Mouse (Mus musculus) CH12.LX (cell line): ENCODE measurements at regions not wholly inside any gene's neighbourhood (a gene's known extent, or its start where the extent isn't known, plus 50 kb on each side); places are given as distances from the start of the nearest gene placed in this dataset.

ENCODE experiments used
- DNase-seq: peaks from one replicate; pipeline ENCODE4 v3.0.0-alpha.2; 2013; ENCODE audit errors: extremely low read depth
- H3K27ac ChIP-seq: 2 replicates; pipeline ENCODE4 v1.5.1; 2012; ENCODE audit warnings: low read depth, mild to moderate bottlenecking, control low read depth, moderate library complexity; ENCODE audit not compliant: insufficient read depth
- H3K27me3 ChIP-seq: replicated peaks from 2 replicates; pipeline ENCODE3; 2012; ENCODE audit warnings: inconsistent platforms
- H3K36me3 ChIP-seq, 2 experiments: replicated peaks in 1 of 2; 2 replicates each; pipeline versions ENCODE3 to v1.6.1; 2012; ENCODE audit warnings: inconsistent platforms in 1 of 2, low read length in 1 of 2, mild to moderate bottlenecking in 1 of 2, mixed read lengths in 1 of 2, moderate library complexity in 1 of 2; ENCODE audit not compliant: control insufficient read depth in 1 of 2, insufficient read depth in 1 of 2
- H3K4me1 ChIP-seq, 2 experiments: 2 replicates each; pipeline ENCODE4 v1.6.1; 2012; ENCODE audit warnings: inconsistent platforms in 1 of 2, moderate library complexity in 1 of 2; ENCODE audit not compliant: insufficient read depth in 2 of 2, control insufficient read depth in 1 of 2
- H3K4me2 ChIP-seq: 2 replicates; pipeline ENCODE4 v1.6.1; 2012; ENCODE audit warnings: low read depth, mild to moderate bottlenecking, control low read depth; ENCODE audit not compliant: poor library complexity, insufficient read depth, severe bottlenecking
- H3K4me3 ChIP-seq, 3 experiments: fragments of 150-350 bp in 1 of 3; sonication (generic) in 1 of 3; replicated peaks in 1 of 3; 2 replicates each; pipeline versions ENCODE3 to v1.5.1; 2011 to 2012; ENCODE audit warnings: low read depth in 2 of 3, low read length in 2 of 3, mild to moderate bottlenecking in 2 of 3, moderate library complexity in 2 of 3, control low read depth in 1 of 3, improper control_type of control experiment in 1 of 3, inconsistent platforms in 1 of 3, mixed read lengths in 1 of 3; ENCODE audit not compliant: poor library complexity in 1 of 3
- H3K79me2 ChIP-seq: replicated peaks from 2 replicates; pipeline ENCODE4 v1.6.1; 2012; ENCODE audit warnings: mild to moderate bottlenecking, moderate library complexity; ENCODE audit not compliant: control insufficient read depth, poor library complexity, insufficient read depth, severe bottlenecking; ENCODE audit errors: extremely low read depth
- H3K9ac ChIP-seq: 2 replicates; pipeline ENCODE4 v1.6.1; 2012; ENCODE audit warnings: low read depth, mild to moderate bottlenecking, control low read depth, moderate library complexity; ENCODE audit not compliant: insufficient read depth
- H3K9me3 ChIP-seq: replicated peaks from 2 replicates; pipeline ENCODE3; 2012; ENCODE audit warnings: low read length, inconsistent platforms, mixed read lengths
- BHLHE40 ChIP-seq: IDR thresholded peaks from 2 replicates; pipeline ENCODE4 v1.6.1; 2011; ENCODE audit warnings: mild to moderate bottlenecking, low read depth, low read length, improper control_type of control experiment
- CHD2 ChIP-seq: IDR thresholded peaks from 2 replicates; pipeline ENCODE4 v1.6.1; 2011; ENCODE audit warnings: low read length, improper control_type of control experiment
- CTCF ChIP-seq, 2 experiments: IDR thresholded peaks in 1 of 2; conservative IDR thresholded peaks in 1 of 2; 2 replicates each; pipeline ENCODE4 v1.5.1; 2011 to 2012; ENCODE audit warnings: low read depth in 2 of 2, low read length in 2 of 2, improper control_type of control experiment in 1 of 2, inconsistent platforms in 1 of 2, mild to moderate bottlenecking in 1 of 2, moderate library complexity in 1 of 2
- E2F4 ChIP-seq: IDR thresholded peaks from 2 replicates; pipeline ENCODE4 v1.6.1; 2011; ENCODE audit warnings: low read depth, low read length, improper control_type of control experiment; ENCODE audit not compliant: insufficient replicate concordance
- ELF1 ChIP-seq: IDR thresholded peaks from 2 replicates; pipeline ENCODE4 v1.6.1; 2014; ENCODE audit warnings: low read depth, mild to moderate bottlenecking, inconsistent platforms, low read length, improper control_type of control experiment
- ETS1 ChIP-seq: conservative IDR thresholded peaks from 2 replicates; pipeline ENCODE4 v1.6.1; 2012; ENCODE audit warnings: low read depth, mild to moderate bottlenecking, inconsistent platforms, low read length, improper control_type of control experiment, moderate library complexity
- GABPA ChIP-seq: IDR thresholded peaks from 2 replicates; pipeline ENCODE4 v1.6.1; 2012; ENCODE audit warnings: low read depth, low read length, improper control_type of control experiment, inconsistent platforms; ENCODE audit not compliant: insufficient replicate concordance
- IRF4 ChIP-seq: IDR thresholded peaks from 2 replicates; pipeline ENCODE4 v1.6.1; 2014; ENCODE audit warnings: low read depth, mild to moderate bottlenecking, inconsistent platforms, low read length, improper control_type of control experiment
- JUN ChIP-seq: IDR thresholded peaks from 2 replicates; pipeline ENCODE4 v1.6.1; 2011; ENCODE audit warnings: low read depth, mild to moderate bottlenecking, low read length, improper control_type of control experiment, moderate library complexity; ENCODE audit not compliant: insufficient read depth
- JUND ChIP-seq: conservative IDR thresholded peaks from 2 replicates; pipeline ENCODE4 v1.6.1; 2011; ENCODE audit warnings: low read depth, low read length, improper control_type of control experiment
- KAT2A ChIP-seq: IDR thresholded peaks from 2 replicates; pipeline ENCODE4 v1.6.1; 2012; ENCODE audit warnings: low read length, improper control_type of control experiment, inconsistent platforms; ENCODE audit not compliant: insufficient replicate concordance
- MAFK ChIP-seq: IDR thresholded peaks from 2 replicates; pipeline ENCODE4 v1.6.1; 2011; ENCODE audit warnings: low read length, improper control_type of control experiment; ENCODE audit not compliant: insufficient replicate concordance
- NELFE ChIP-seq: IDR thresholded peaks from 2 replicates; pipeline ENCODE4 v1.6.1; 2011; ENCODE audit warnings: low read depth, low read length, improper control_type of control experiment
- PAX5 ChIP-seq: IDR thresholded peaks from 2 replicates; pipeline ENCODE4 v1.6.1; 2012; ENCODE audit warnings: low read length, inconsistent platforms, mixed read lengths
- POLR2A ChIP-seq: IDR thresholded peaks from 2 replicates; pipeline ENCODE4 v1.6.1; 2011; ENCODE audit warnings: low read depth, mild to moderate bottlenecking, improper control_type of control experiment, low read length
- POLR2AphosphoS2 ChIP-seq: IDR thresholded peaks from 2 replicates; pipeline ENCODE4 v1.6.1; 2011; ENCODE audit warnings: low read depth, low read length, improper control_type of control experiment
- RAD21 ChIP-seq: IDR thresholded peaks from 2 replicates; pipeline ENCODE4 v1.6.1; 2011; ENCODE audit warnings: low read depth, mild to moderate bottlenecking, low read length, improper control_type of control experiment, moderate library complexity
- TBP ChIP-seq: conservative IDR thresholded peaks from 2 replicates; pipeline ENCODE4 v1.6.1; 2011; ENCODE audit warnings: low read depth, low read length, improper control_type of control experiment
- TCF12 ChIP-seq: IDR thresholded peaks from 2 replicates; pipeline ENCODE4 v1.6.1; 2014; ENCODE audit warnings: low read depth, mild to moderate bottlenecking, inconsistent platforms, low read length, improper control_type of control experiment
- UBTF ChIP-seq: IDR thresholded peaks from 2 replicates; pipeline ENCODE4 v1.6.1; 2012; ENCODE audit warnings: low read depth, mild to moderate bottlenecking, inconsistent platforms, low read length, improper control_type of control experiment, moderate library complexity
- ZC3H11A ChIP-seq: IDR thresholded peaks from 2 replicates; pipeline ENCODE4 v1.6.1; 2012; ENCODE audit warnings: low read depth, mild to moderate bottlenecking, inconsistent platforms, low read length, improper control_type of control experiment
- ZKSCAN1 ChIP-seq: IDR thresholded peaks from 2 replicates; pipeline ENCODE4 v1.6.1; 2012; ENCODE audit warnings: low read depth, inconsistent platforms, low read length, improper control_type of control experiment, borderline replicate concordance
- ZMIZ1 ChIP-seq: IDR thresholded peaks from 2 replicates; pipeline ENCODE4 v1.6.1; 2012; ENCODE audit warnings: low read depth, mild to moderate bottlenecking, inconsistent platforms, low read length, improper control_type of control experiment
- ZNF384 ChIP-seq: IDR thresholded peaks from 2 replicates; pipeline ENCODE4 v1.6.1; 2012; ENCODE audit warnings: low read depth, low read length, improper control_type of control experiment, inconsistent platforms
- dilution Hi-C: fragments of 300-500 bp; cut with MboI; formaldehyde crosslinking; loops from 2 replicates; pipeline ENCODE4 v1.14.3; 2020; ENCODE audit warnings: low sequenced_read_pairs; ENCODE audit not compliant: extremely low pct_unique_long_range_greater_than_20kb, extremely low pct_ligation_motif_present
- in situ Hi-C: fragments of 300-500 bp; cut with MboI; formaldehyde crosslinking; loops from 3 replicates; pipeline ENCODE4 v1.14.3; 2019; ENCODE audit warnings: low sequenced_read_pairs, low pct_ligation_motif_present, low pct_unique_long_range_greater_than_20kb, mixed read lengths

- dilution Hi-C loops, result no loop called here
- no peak overlapping the region for H3K27ac ChIP-seq
- H3K9me3 ChIP-seq, result no peaks in the 10 kb centered on the region
These were observed 342.3 kb downstream of the Pax1 start for GRCm38 (mm10) chr2:147703981-147704380.

GRCm38 (mm10) chr2:147702330-147703063, 340.8 kb downstream of the Pax1 start:
- in situ Hi-C loops (no loop called here), dilution Hi-C loops (no loop called here)
- no peak overlapping the region for H3K27ac ChIP-seq
- no peak for DNase-seq
- H3K27me3 ChIP-seq, result no peaks in the 10 kb centered on the region
- TF ChIP-seq TBP, result no peak
- TF ChIP-seq ZC3H11A, result no peak
- TF ChIP-seq POLR2A, result no peak
- no peak for TF ChIP-seq CHD2
- no peak for TF ChIP-seq ZNF384
- no peak for TF ChIP-seq ZMIZ1
- no peak for TF ChIP-seq ZKSCAN1
- no peak for TF ChIP-seq PAX5
- TF ChIP-seq CTCF (conservative IDR thresholded peaks at IDR 0.05 in 1 of 2, IDR thresholded peaks at IDR 0.05 in 1 of 2; ENCODE audit: low read depth in 2 of 2, low read length in 2 of 2), result no peak
- TF ChIP-seq JUND, result no peak
- TF ChIP-seq BHLHE40, result no peak
- no peak for TF ChIP-seq UBTF
- no peak for TF ChIP-seq NELFE
- TF ChIP-seq RAD21, result no peak
- TF ChIP-seq GABPA, result no peak
- H3K9me3 ChIP-seq, result no peaks in the 10 kb centered on the region
- H3K79me2 ChIP-seq, result no peaks in the 10 kb centered on the region
- no peak overlapping the region for H3K4me3 ChIP-seq
- H3K4me1 ChIP-seq, result peaks cover 0 to 7% of the 10 kb centered on the region in 2 experiments; a peak in 2 of 4 replicates
- no peaks in the 10 kb centered on the region for H3K36me3 ChIP-seq
- no peak overlapping the region for H3K9ac ChIP-seq
- H3K4me2 ChIP-seq, result no peak overlapping the region

More at GRCm38 (mm10) chr2:147703981-147704380, 342.3 kb downstream of the Pax1 start:
- no peak for DNase-seq
- no peak overlapping the region for H3K9ac ChIP-seq
- TF ChIP-seq ZKSCAN1 (no peak), KAT2A (no peak), TBP (no peak), ZMIZ1 (no peak), MAFK (no peak), ELF1 (no peak), BHLHE40 (no peak), E2F4 (no peak), NELFE (no peak), ETS1 (no peak), RAD21 (no peak), TCF12 (no peak), GABPA (no peak), CHD2 (no peak), JUN (no peak), CTCF (conservative IDR thresholded peaks at IDR 0.05 in 1 of 2, IDR thresholded peaks at IDR 0.05 in 1 of 2; ENCODE audit: low read depth in 2 of 2, low read length in 2 of 2) (no peak), PAX5 (no peak), POLR2AphosphoS2 (no peak), IRF4 (no peak)
- TF ChIP-seq, all 38 proteins: peak for 0
- in situ Hi-C loops, result no loop called here
- Histone ChIP-seq H3K4me3 (no peak overlapping the region), H3K36me3 (no peaks in the 10 kb centered on the region), H3K27me3 (no peaks in the 10 kb centered on the region), H3K4me2 (no peak overlapping the region), H3K4me1 (peaks cover 3 to 13% of the 10 kb centered on the region in 2 experiments), H3K79me2 (no peaks in the 10 kb centered on the region)
